Mouse (Mus musculus) intestine, embryonic 14.5 days (tissue): ENCODE measurements around the gene Gpr180. TPM values are rescaled to one million over a fixed set of nuclear protein-coding genes. Genes with fewer than 3 reads are reported as not detected.
"Not testable (repeated sequence)": the region's sequence is repeated elsewhere in the genome, so short reads cannot be mapped to it uniquely, and the experiment has no call there.

Experiments
- ATAC-seq: fragments of 200-750 bp; cut with Nextera tagmentation; replicated peaks from 2 replicates; pipeline ENCODE4 v1.8.0; 2017; ENCODE audit warnings: low read depth, moderate number of reproducible peaks, moderate TSS enrichment, moderate library complexity; ENCODE audit not compliant: low FRiP score, low TSS enrichment
- DNase-seq: peaks from one replicate; pipeline ENCODE4 v3.0.0-alpha.2; 2018; ENCODE audit warnings: low spot score
- H3K27ac ChIP-seq: fragments of 300-500 bp; sonication (generic); 2 replicates; pipeline ENCODE4 v1.5.1; 2014; ENCODE audit warnings: low read depth, mild to moderate bottlenecking, control low read depth
- H3K27me3 ChIP-seq: fragments of 300-500 bp; sonication (generic); replicated peaks from 2 replicates; pipeline ENCODE4 v1.6.1; 2014; ENCODE audit warnings: low read length, control low read depth; ENCODE audit not compliant: control insufficient read depth, insufficient read depth
- H3K36me3 ChIP-seq: fragments of 300-500 bp; sonication (generic); 2 replicates; pipeline ENCODE4 v1.6.1; 2014; ENCODE audit warnings: low read length, control low read depth; ENCODE audit not compliant: control insufficient read depth, insufficient read depth
- H3K4me1 ChIP-seq: fragments of 300-500 bp; sonication (generic); replicated peaks from 2 replicates; pipeline ENCODE4 v1.6.1; 2014; ENCODE audit warnings: low read length, control low read depth, mixed read lengths; ENCODE audit not compliant: control insufficient read depth, insufficient read depth
- H3K4me2 ChIP-seq: fragments of 300-500 bp; sonication (generic); 2 replicates; pipeline ENCODE4 v1.6.1; 2014; ENCODE audit warnings: low read length
- H3K4me3 ChIP-seq: fragments of 300-500 bp; sonication (generic); 2 replicates; pipeline ENCODE4 v1.5.1; 2014; ENCODE audit warnings: low read depth, low read length, control low read depth, mixed read lengths
- H3K9ac ChIP-seq: fragments of 300-500 bp; sonication (generic); 2 replicates; pipeline ENCODE4 v1.6.1; 2014; ENCODE audit warnings: mild to moderate bottlenecking, low read length
- H3K9me3 ChIP-seq: fragments of 300-500 bp; sonication (generic); 2 replicates; pipeline ENCODE4 v1.6.1; 2016; ENCODE audit warnings: low read length, control low read depth; ENCODE audit not compliant: control insufficient read depth
- WGBS: fragments of 180-500 bp; shearing (Covaris S2); extraction: QIAGEN DNeasy Blood & Tissue Kit; methylation state at CpG from one replicate; pipeline ENCODE4 v1.1.7; 2014; 5-methylcytosine and 5-hydroxymethylcytosine counted together
- polyA plus RNA-seq: library from polyadenylated mRNA; unstranded; fragments of >200 nt; fragmentation: Nextera tagmentation; extraction: Ambion mirVana; gene quantifications from 2 replicates; pipeline ENCODE4 v1.2.1, GENCODE M21; 2014

Gpr180 gene
- polyA plus RNA-seq, 1 experiment from 2014 or later, result 54.4 TPM

DNA sequence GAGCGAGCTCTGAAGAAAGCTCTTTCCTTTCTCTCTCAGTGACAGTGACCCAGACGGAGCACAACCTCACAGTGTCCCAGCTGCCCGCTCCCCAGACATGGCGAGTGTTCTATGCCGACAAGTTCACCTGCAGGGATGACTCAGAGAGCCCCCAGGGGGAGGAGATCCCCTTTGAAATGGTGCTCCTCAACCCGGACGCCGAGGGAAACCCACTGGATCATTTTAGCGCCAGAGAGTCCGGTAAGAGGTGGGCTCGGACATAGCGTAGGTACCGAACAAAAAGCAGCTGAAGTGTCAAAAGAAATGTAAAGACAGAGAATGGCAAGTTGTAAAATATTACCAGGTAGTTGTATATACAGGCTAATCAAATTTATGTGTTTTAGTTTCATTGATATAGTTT lies 11.1 kb downstream of the Gpr180 start:
- Histone ChIP-seq H3K27me3 (no peaks in the 10 kb centered on the region), H3K9me3 (no peaks in the 10 kb centered on the region), H3K4me1 (no peaks in the 10 kb centered on the region), H3K9ac (no peak overlapping the region), H3K4me2 (no peak overlapping the region), H3K27ac (no peak overlapping the region), H3K4me3 (no peak overlapping the region), H3K36me3 (peaks cover 18% of the 10 kb centered on the region)
- DNase-seq (no peak), ATAC-seq (no peak)
- WGBS, result 95% methylated on average over 13 of the region's 13 CpGs

DNA sequence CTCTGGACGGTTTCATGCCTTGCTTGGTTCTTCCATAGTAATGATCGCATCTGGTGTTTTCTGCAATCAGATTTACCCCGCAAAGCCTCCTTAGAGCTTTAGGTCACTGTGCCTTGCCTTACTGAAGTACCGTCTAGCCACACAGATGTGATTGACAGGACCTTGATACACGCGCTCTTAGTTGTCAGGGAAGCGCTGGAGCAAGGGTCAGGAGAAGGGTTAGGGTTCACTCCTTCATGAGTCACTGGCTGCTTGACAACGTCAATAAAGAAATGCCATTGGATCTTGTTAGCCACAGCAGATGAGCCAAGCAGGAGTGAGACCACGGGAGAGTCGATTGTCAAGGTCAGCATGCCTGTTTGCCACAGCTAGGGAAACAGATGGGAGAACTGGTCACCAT lies 11.6 kb downstream of the Gpr180 start:
- H3K27me3 ChIP-seq, result no peaks in the 10 kb centered on the region
- ATAC-seq (no peak), DNase-seq (no peak)
- H3K9ac ChIP-seq, result no peak overlapping the region
- peaks cover 22% of the 10 kb centered on the region for H3K36me3 ChIP-seq
- H3K4me1 ChIP-seq, result no peaks in the 10 kb centered on the region
- no peak overlapping the region for H3K4me2 ChIP-seq
- no peak overlapping the region for H3K4me3 ChIP-seq
- WGBS, result 79% methylated on average over 10 of the region's 10 CpGs
- H3K27ac ChIP-seq, result no peak overlapping the region
- no peaks in the 10 kb centered on the region for H3K9me3 ChIP-seq

GRCm38 (mm10) chr14:118150656-118151551 lies 13.9 kb downstream of the Gpr180 start:
- H3K36me3 ChIP-seq, result peaks cover 38% of the 10 kb centered on the region
- no peak overlapping the region for H3K9ac ChIP-seq
- no peaks in the 10 kb centered on the region for H3K4me1 ChIP-seq
- 85% methylated on average over 26 of the region's 26 CpGs for WGBS
- no peaks in the 10 kb centered on the region for H3K9me3 ChIP-seq
- ATAC-seq (no peak), DNase-seq (no peak)
- H3K4me3 ChIP-seq, result no peak overlapping the region
- no peak overlapping the region for H3K27ac ChIP-seq
- no peak overlapping the region for H3K4me2 ChIP-seq
- H3K27me3 ChIP-seq, result no peaks in the 10 kb centered on the region

DNA sequence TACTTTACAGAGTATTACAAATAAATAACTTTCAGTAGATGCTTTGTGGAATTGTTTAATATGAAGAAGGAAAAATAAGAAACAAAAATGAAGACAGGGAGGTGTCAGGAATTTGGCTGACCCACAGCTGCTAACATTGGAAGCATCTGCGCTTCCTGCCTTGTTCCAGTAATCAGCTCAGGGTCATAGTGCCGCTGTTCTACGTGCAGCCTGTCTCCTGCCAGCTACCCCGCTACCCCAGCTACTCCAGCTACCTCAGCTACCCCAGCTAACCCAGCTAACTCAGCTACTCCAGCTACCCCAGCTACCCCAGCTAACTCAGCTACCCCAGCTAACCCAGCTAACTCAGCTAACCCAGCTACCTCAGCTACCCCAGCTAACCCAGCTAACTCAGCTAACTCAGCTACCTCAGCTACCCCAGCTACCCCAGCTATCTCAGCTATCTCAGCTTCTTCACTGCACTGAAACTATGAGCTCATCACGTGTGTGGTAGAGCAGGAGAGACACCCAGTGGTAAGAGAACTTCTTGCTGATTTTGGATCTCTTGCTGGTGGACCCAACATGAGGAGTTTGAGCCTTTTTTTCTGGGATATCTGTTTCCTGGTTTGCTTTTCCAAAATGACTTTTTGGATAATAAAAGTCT lies 14.8 kb downstream of the Gpr180 start:
- Histone ChIP-seq H3K9me3 (no peaks in the 10 kb centered on the region), H3K27ac (no peak overlapping the region), H3K4me1 (no peaks in the 10 kb centered on the region), H3K4me2 (no peak overlapping the region), H3K27me3 (no peaks in the 10 kb centered on the region), H3K4me3 (no peak overlapping the region), H3K9ac (no peak overlapping the region), H3K36me3 (peaks cover 44% of the 10 kb centered on the region)
- 65% methylated on average over 5 of the region's 5 CpGs for WGBS
- ATAC-seq (no peak), DNase-seq (no peak)

DNA sequence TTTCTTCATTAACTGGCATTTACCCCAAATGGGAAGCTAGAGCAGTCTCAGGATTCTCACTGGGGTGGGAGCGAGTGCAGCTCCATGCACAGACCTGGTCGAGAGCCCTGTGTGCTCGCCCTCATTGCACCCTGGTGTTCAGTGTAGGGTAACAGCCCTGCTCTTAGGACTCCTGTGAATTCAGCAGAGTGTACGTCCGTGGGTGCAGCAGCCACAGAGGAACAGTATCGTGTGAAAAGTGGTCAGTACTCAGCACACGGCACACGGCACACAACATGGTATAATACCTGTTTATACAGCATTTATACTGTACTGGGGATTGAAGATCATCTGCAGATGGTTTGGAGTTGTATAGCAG lies 15.3 kb downstream of the Gpr180 start:
- ATAC-seq (no peak), DNase-seq (no peak)
- Histone ChIP-seq H3K27ac (no peak overlapping the region), H3K27me3 (no peaks in the 10 kb centered on the region), H3K4me1 (no peaks in the 10 kb centered on the region), H3K9ac (no peak overlapping the region), H3K9me3 (no peaks in the 10 kb centered on the region), H3K36me3 (peaks cover 44% of the 10 kb centered on the region), H3K4me2 (no peak overlapping the region), H3K4me3 (no peak overlapping the region)
- 95% methylated on average over 8 of the region's 8 CpGs for WGBS

DNA sequence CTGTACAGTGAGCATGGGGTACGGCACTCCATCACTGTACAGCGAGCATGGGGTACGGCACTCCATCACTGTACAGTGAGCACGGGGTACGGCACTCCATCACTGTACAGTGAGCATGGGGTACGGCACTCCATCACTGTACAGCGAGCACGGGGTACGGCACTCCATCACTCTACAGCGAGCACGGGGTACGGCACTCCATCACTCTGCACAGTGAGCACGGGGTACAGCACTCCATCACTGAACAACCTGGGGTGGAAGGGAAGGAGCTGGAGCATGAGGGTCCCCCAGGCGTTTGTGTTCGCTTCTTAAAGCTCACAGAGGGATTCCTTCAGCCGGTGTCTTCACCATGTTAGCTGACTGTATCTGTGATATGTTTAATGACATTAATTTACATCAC lies 19.1 kb downstream of the Gpr180 start:
- H3K9me3 ChIP-seq, H3K4me2 ChIP-seq, DNase-seq, H3K9ac ChIP-seq, H3K4me1 ChIP-seq, H3K27me3 ChIP-seq, ATAC-seq, H3K4me3 ChIP-seq, H3K27ac ChIP-seq: not testable (repeated sequence)
- WGBS, result 94% methylated on average over 15 of the region's 16 CpGs
- H3K36me3 ChIP-seq, result peaks cover 52% of the 10 kb centered on the region

GRCm38 (mm10) chr14:118156740-118157139 lies 19.8 kb downstream of the Gpr180 start:
- H3K4me3 ChIP-seq, result no peak overlapping the region
- no peaks in the 10 kb centered on the region for H3K4me1 ChIP-seq
- no peaks in the 10 kb centered on the region for H3K27me3 ChIP-seq
- ATAC-seq (no peak), DNase-seq (no peak)
- H3K9me3 ChIP-seq, result no peaks in the 10 kb centered on the region
- H3K36me3 ChIP-seq, result peaks cover 57% of the 10 kb centered on the region
- H3K9ac ChIP-seq, result no peak overlapping the region
- H3K27ac ChIP-seq, result no peak overlapping the region
- WGBS, result 90% methylated on average over 10 of the region's 10 CpGs
- no peak overlapping the region for H3K4me2 ChIP-seq

DNA sequence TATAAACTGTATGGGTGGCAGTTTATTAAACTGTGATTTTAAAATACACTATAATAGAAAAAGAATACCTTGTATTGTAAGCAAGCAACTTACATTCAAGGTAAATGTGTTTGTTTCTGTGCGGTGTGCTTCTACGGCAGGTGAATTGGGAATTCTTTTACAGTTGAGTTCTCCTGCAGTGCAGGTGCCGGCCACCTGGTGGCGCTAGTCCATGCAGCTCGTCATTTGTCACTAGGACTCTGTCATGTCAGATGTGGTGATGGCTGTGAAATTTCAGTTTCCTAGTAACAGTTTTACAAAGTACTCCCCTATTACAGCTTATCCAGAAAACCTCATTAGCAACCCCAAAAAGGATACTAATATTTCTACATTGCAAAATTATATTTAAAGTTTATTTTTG lies 20.2 kb downstream of the Gpr180 start:
- no peak for DNase-seq
- H3K36me3 ChIP-seq, result peaks cover 61% of the 10 kb centered on the region
- 35% methylated on average over 5 of the region's 5 CpGs for WGBS
- ATAC-seq, result no peak
- no peaks in the 10 kb centered on the region for H3K27me3 ChIP-seq
- H3K9ac ChIP-seq, result no peak overlapping the region
- no peak overlapping the region for H3K4me3 ChIP-seq
- no peak overlapping the region for H3K4me2 ChIP-seq
- no peak overlapping the region for H3K27ac ChIP-seq
- no peaks in the 10 kb centered on the region for H3K4me1 ChIP-seq
- H3K9me3 ChIP-seq, result no peaks in the 10 kb centered on the region

DNA sequence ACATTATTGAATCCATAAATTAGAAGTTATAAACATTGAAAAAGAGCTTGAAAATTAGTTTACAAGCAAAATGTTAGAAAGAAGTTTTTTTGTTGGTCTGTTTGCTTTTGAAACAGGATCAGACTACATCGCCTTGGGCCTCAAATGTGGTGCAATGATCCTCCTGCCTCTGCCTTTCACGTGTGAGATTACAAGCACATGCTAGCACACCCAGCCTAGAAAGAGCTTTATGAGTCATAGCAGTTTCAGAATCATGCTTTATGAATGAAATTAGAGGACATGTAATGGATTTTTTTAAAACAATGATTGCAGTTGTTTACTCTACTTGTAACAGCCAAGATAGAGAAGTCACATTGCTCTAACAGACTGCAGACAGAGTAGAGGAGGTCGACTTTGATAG lies 24.8 kb downstream of the Gpr180 start:
- H3K4me2 ChIP-seq, result no peak overlapping the region
- H3K27me3 ChIP-seq, result no peaks in the 10 kb centered on the region
- no peak overlapping the region for H3K9ac ChIP-seq
- no peak overlapping the region for H3K4me3 ChIP-seq
- no peak for DNase-seq
- no peaks in the 10 kb centered on the region for H3K4me1 ChIP-seq
- H3K27ac ChIP-seq, result no peak overlapping the region
- WGBS, result 86% methylated on average over 3 of the region's 3 CpGs
- no peak for ATAC-seq
- H3K36me3 ChIP-seq, result peaks cover 51% of the 10 kb centered on the region
- H3K9me3 ChIP-seq, result no peaks in the 10 kb centered on the region
